Mouse (Mus musculus) limb, embryonic 10.5 days (tissue): Measurements from ENCODE around the gene Kcng3. TPM values are rescaled to one million over a fixed set of nuclear protein-coding genes. Genes with fewer than 3 reads are reported as not detected.

ENCODE experiments used
- DNase-seq: peaks from one replicate; pipeline ENCODE4 v3.0.0-alpha.2; 2017; ENCODE audit warnings: low spot score
- H3K27ac ChIP-seq: fragments of 300-500 bp; sonication (generic); 2 replicates; pipeline ENCODE4 v1.5.1; 2016; ENCODE audit warnings: mild to moderate bottlenecking
- H3K27me3 ChIP-seq: fragments of 300-500 bp; sonication (generic); 2 replicates; pipeline ENCODE4 v1.6.1; 2016; ENCODE audit warnings: low read depth, mild to moderate bottlenecking; ENCODE audit not compliant: poor library complexity, severe bottlenecking
- H3K36me3 ChIP-seq: fragments of 300-500 bp; sonication (generic); 2 replicates; pipeline ENCODE4 v1.6.1; 2016; ENCODE audit warnings: mild to moderate bottlenecking, moderate library complexity
- H3K4me1 ChIP-seq: fragments of 300-500 bp; sonication (generic); 2 replicates; pipeline ENCODE4 v1.6.1; 2016
- H3K4me3 ChIP-seq: fragments of 300-500 bp; sonication (generic); 2 replicates; pipeline ENCODE4 v1.5.1; 2016; ENCODE audit warnings: mild to moderate bottlenecking, moderate library complexity
- H3K9me3 ChIP-seq: fragments of 300-500 bp; sonication (generic); replicated peaks from 2 replicates; pipeline ENCODE4 v1.6.1; 2016; ENCODE audit warnings: mild to moderate bottlenecking
- WGBS: fragments of 180-500 bp; shearing (Covaris S2); methylation state at CpG from one replicate; pipeline ENCODE4 v1.1.7; 2016; 5-methylcytosine and 5-hydroxymethylcytosine counted together
- polyA plus RNA-seq: library from polyadenylated mRNA; unstranded; fragments of >200 nt; fragmentation: Nextera tagmentation; extraction: Ambion mirVana; gene quantifications from 2 replicates; pipeline ENCODE4 v1.2.1, GENCODE M21; 2016

Kcng3 gene
- polyA plus RNA-seq, 1 experiment from 2014 or later, result not detected

DNA sequence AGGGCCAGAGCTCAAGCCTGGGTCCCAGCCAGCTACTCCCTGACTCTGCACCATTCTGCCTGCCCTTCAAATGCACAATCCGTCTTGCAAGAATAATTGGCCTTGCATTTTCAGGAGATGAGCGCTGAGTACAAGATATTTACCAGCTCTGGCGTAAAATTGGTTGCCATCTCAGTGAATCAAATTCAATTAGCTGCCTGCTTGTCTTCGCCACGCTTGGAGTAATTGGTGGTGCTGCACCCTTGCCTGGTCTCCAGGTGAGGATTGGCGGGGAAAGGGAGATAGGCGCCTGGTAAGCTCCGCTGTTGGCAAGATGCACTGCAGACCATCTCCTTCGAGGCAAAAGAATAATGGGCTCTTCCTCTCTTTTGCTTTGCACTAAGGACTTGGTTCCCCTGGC, 93.6 kb downstream of the Kcng3 start:
- no peaks in the 10 kb centered on the region for H3K9me3 ChIP-seq
- H3K4me1 ChIP-seq, result no peaks in the 10 kb centered on the region
- H3K27ac ChIP-seq, result no peak overlapping the region
- H3K36me3 ChIP-seq, result no peaks in the 10 kb centered on the region
- H3K27me3 ChIP-seq, result 0 out of 2 replicates have a peak, but pooled peaks cover 3% of the 10 kb centered on the region
- WGBS, result 75% methylated on average over 9 of the region's 9 CpGs
- DNase-seq, result no peak
- H3K4me3 ChIP-seq, result no peak overlapping the region

Other genes with a start within 250 kb of the Kcng3 start
- 113 and 121 TPM in 2 replicates for gene Cox7a2l, start 114.6 kb downstream of the Kcng3 start, polyA plus RNA-seq
- gene Mta3, start 74.3 kb upstream of the Kcng3 start, polyA plus RNA-seq, result 46.2 and 49.0 TPM in 2 replicates
- 0.70 and 0.99 TPM in 2 replicates for gene Haao, start 216.1 kb upstream of the Kcng3 start, polyA plus RNA-seq